Comparison of ENCODE assay signal across 18 mouse cellular contexts in the genomic region with DNA sequence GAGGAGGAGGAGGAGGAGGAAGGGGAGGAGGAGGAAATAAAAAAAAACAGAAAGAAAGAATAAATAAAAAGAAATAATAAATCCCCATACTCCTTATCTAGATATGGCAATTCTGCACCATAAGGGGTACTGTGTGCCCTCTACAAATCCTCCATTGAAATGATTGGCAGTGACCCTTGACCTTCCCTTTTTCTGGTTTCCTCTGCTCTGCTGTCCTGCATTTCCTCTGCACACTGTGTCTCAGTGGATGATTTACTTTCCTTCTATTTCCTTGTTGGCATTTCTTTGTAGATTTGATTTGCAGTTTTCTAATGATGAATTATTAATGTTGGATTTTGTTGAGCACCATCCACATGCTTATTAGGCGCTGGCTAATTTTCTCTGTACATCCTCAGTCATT. TPM values are rescaled to one million over a fixed set of nuclear protein-coding genes. Genes with fewer than 3 reads are reported as not detected.
DNase-seq lines count a peak whose midpoint lies in the region; ATAC-seq lines count a peak whose summit lies in the region.
"Had no signal": no experiment of that assay in that cellular context is flagged by ENCODE, and none has a peak within 500 bp of the region (broad histone marks: within the 10 kb centered on the region; RNA-seq: fewer than 3 reads in every experiment).

No protein-coding gene starts in this region.

- peak; percentile 50 for ATAC-seq in granulocyte monocyte progenitor cell, adult 5-6 weeks (replicated peaks; ENCODE audit: poor library complexity, severe bottlenecking)
- peak; percentile 69 for ATAC-seq in megakaryocyte progenitor cell, adult 5-6 weeks (replicated peaks; ENCODE audit: poor library complexity)
- no peak for ATAC-seq in erythroblast, adult 5-6 weeks (replicated peaks; ENCODE audit: low FRiP score, poor library complexity, severe bottlenecking)
- ATAC-seq: forebrain, embryonic 14.5 days; forebrain, embryonic 16.5 days had no signal

- DNase-seq in embryo, embryonic 10 days (ENCODE audit: low spot score) = peak; percentile 15
- DNase-seq in embryo, embryonic 11 days = no peak
- DNase-seq in adrenal gland, adult 18-20 months (ENCODE audit: low spot score in 2 of 2) = no peak
- no peak for DNase-seq in layer of hippocampus, adult 9-11 months
- DNase-seq: adrenal gland, adult 8-10 months; adrenal gland, postnatal 14 days; adrenal gland, postnatal 36 days; cerebellum, adult 11-12 months; cerebellum, adult 2 months; cerebellum, adult 9-10 months; cerebellum, postnatal 10 days; cerebellum, postnatal 36 days had no signal

RNA-seq across cellular contexts. Expression of gene Fap, which starts 9.2 kb away (rescaled TPM):
- 13.2 TPM in 1 of 2 replicates, not detected in the other for total RNA-seq in granulocyte monocyte progenitor cell, adult 5-6 weeks (2014; fragmentation: Nextera tagmentation)
- total RNA-seq in granulocyte monocyte progenitor cell, adult 5-6 weeks (2017) = not detected in 2 replicates
- total RNA-seq in megakaryocyte progenitor cell, adult 5-6 weeks (2015) = 0.25 and 2.0 TPM in 2 replicates
- 0.21 and 0.30 TPM in 2 replicates for total RNA-seq in megakaryocyte progenitor cell, adult 5-6 weeks (2017)
- total RNA-seq in erythroblast, adult 5-6 weeks (2015; ENCODE audit: low replicate concordance) = 0.96 and 3.1 TPM in 2 replicates
- 1.6 and 1.7 TPM in 2 replicates for total RNA-seq in erythroblast, adult 5-6 weeks (2017; ENCODE audit: low replicate concordance)
- total RNA-seq in adrenal gland, adult 18-20 months (2021) = 1 to 10 TPM; 2.1 to 3.2 TPM
- total RNA-seq: ES-E14 had no signal
